8 mouse cellular contexts compared by ENCODE assay signal in genomic region chr15:101977043-101977726, GRCm38 (mm10). TPM values are rescaled to one million over a fixed set of nuclear protein-coding genes. Genes with fewer than 3 reads are reported as not detected.
A peak's percentile ranks its signal among the peaks of the same experiment; 100 is the strongest.
DNase-seq lines count a peak whose midpoint lies in the region; ATAC-seq and TF ChIP-seq lines count a peak whose summit lies in the region.

No protein-coding gene starts in this region.

- H3K27me3 ChIP-seq in heart, embryonic 11.5 days (ENCODE audit: control insufficient read depth, insufficient read depth, low read length): peaks cover 5% of the 10 kb centered on the region
- H3K27me3 ChIP-seq in kidney, embryonic 15.5 days: no peaks in the 10 kb centered on the region
- no peaks in the 10 kb centered on the region for H3K27me3 ChIP-seq in midbrain, postnatal 0 days (ENCODE audit: insufficient read depth, low read length)

- TF ChIP-seq CTCF in midbrain, postnatal 0 days (IDR thresholded peaks at IDR 0.05): peak; percentile 9

- H3K27ac ChIP-seq in heart, embryonic 11.5 days (ENCODE audit: low read depth, low read length): peak overlapping the region; percentile 67
- peak overlapping the region; percentile 95 for H3K27ac ChIP-seq in kidney, embryonic 15.5 days
- no peak overlapping the region for H3K27ac ChIP-seq in midbrain, postnatal 0 days (ENCODE audit: low read depth, low read length)

- peak overlapping the region; percentile 74 for H3K4me2 ChIP-seq in heart, embryonic 11.5 days
- H3K4me2 ChIP-seq in kidney, embryonic 15.5 days: peak overlapping the region; percentile 70
- peak overlapping the region; percentile 92 for H3K4me2 ChIP-seq in midbrain, postnatal 0 days (ENCODE audit: low read depth, low read length, poor library complexity, severe bottlenecking)

- DNase-seq in 3T3-L1 (ENCODE audit: low read depth, low spot score) (peak; percentile 92), liver (peak; percentile 94)
- peak; percentile 97 to 98 for DNase-seq in adrenal gland, postnatal 36 days
- DNase-seq in midbrain, postnatal 0 days (ENCODE audit: low spot score): peak; percentile 67
- peak; percentile 76 to 79 for DNase-seq in spleen, postnatal 14 days (ENCODE audit: low spot score in 2 of 2)

- H3K9me3 ChIP-seq in heart, embryonic 11.5 days (replicated peaks; ENCODE audit: control insufficient read depth, low read length): no peaks in the 10 kb centered on the region
- no peaks in the 10 kb centered on the region for H3K9me3 ChIP-seq in kidney, embryonic 15.5 days (replicated peaks)
- H3K9me3 ChIP-seq in midbrain, postnatal 0 days (ENCODE audit: low read length): no peaks in the 10 kb centered on the region

- ATAC-seq in erythroblast, adult 5-6 weeks (replicated peaks; ENCODE audit: low FRiP score, poor library complexity, severe bottlenecking): peak; percentile 69
- ATAC-seq in heart, embryonic 11.5 days (replicated peaks; ENCODE audit: insufficient number of reproducible peaks, low FRiP score, low TSS enrichment): peak; percentile 92
- ATAC-seq in kidney, embryonic 15.5 days (replicated peaks; ENCODE audit: low FRiP score): peak; percentile 92
- ATAC-seq in midbrain, postnatal 0 days (ENCODE audit: low FRiP score): peak; percentile 77

- no peaks in the 10 kb centered on the region for H3K36me3 ChIP-seq in heart, embryonic 11.5 days (ENCODE audit: control insufficient read depth, insufficient read depth, low read length)
- H3K36me3 ChIP-seq in kidney, embryonic 15.5 days: no peaks in the 10 kb centered on the region
- no peaks in the 10 kb centered on the region for H3K36me3 ChIP-seq in midbrain, postnatal 0 days (ENCODE audit: insufficient read depth, low read length)

- H3K4me3 ChIP-seq in heart, embryonic 11.5 days (ENCODE audit: low read depth, low read length): peak overlapping the region; percentile 34
- peak overlapping the region; percentile 37 for H3K4me3 ChIP-seq in kidney, embryonic 15.5 days (replicated peaks)
- H3K4me3 ChIP-seq in midbrain, postnatal 0 days (ENCODE audit: low read depth, low read length): peak overlapping the region; percentile 39

- WGBS in heart, embryonic 11.5 days (ENCODE audit: insufficient replicate concordance): 4% methylated on average over 39 of the region's 39 CpGs
- 2% methylated on average over 39 of the region's 39 CpGs for WGBS in kidney, embryonic 15.5 days
- WGBS in midbrain, postnatal 0 days: 4% methylated on average over 32 of the region's 39 CpGs

- H3K9ac ChIP-seq in heart, embryonic 11.5 days (ENCODE audit: low read depth, low read length): peak overlapping the region; percentile 80
- H3K9ac ChIP-seq in kidney, embryonic 15.5 days: peak overlapping the region; percentile 51
- H3K9ac ChIP-seq in midbrain, postnatal 0 days (replicated peaks; ENCODE audit: low read length, poor library complexity, severe bottlenecking): peak overlapping the region; percentile 46; the same call in 1 of the 2 replicates

- peaks cover 15% of the 10 kb centered on the region for H3K4me1 ChIP-seq in heart, embryonic 11.5 days (ENCODE audit: control insufficient read depth, insufficient read depth, low read length)
- peaks cover 44% of the 10 kb centered on the region for H3K4me1 ChIP-seq in kidney, embryonic 15.5 days
- peaks cover 9% of the 10 kb centered on the region; the same call in 1 of the 2 replicates for H3K4me1 ChIP-seq in midbrain, postnatal 0 days (ENCODE audit: insufficient read depth, low read length)

RNA-seq across cellular contexts. Expression of gene Krt78, which starts 23.1 kb away (rescaled TPM):
- not detected for total RNA-seq in adrenal gland, postnatal 36 days (2021)
- not detected in 2 replicates for total RNA-seq in erythroblast, adult 5-6 weeks (2015; ENCODE audit: low replicate concordance)
- not detected in 2 replicates for total RNA-seq in erythroblast, adult 5-6 weeks (2017; ENCODE audit: low replicate concordance)
- polyA plus RNA-seq in heart, embryonic 11.5 days (2014; fragmentation: Nextera tagmentation; extraction: Ambion mirVana): not detected in 2 replicates
- polyA plus RNA-seq in kidney, embryonic 15.5 days (2015; fragmentation: Nextera tagmentation; extraction: Ambion mirVana): 0.04 and 0.15 TPM in 2 replicates
- 0.49 TPM in 1 of 2 replicates, not detected in the other for total RNA-seq in midbrain, postnatal 0 days (2014; rRNA removed)
- not detected in 2 replicates for polyA plus RNA-seq in midbrain, postnatal 0 days (2015; fragmentation: Nextera tagmentation; extraction: Ambion mirVana)

RNA-seq across cellular contexts. Expression of gene Krt8, which starts 27.1 kb away (rescaled TPM):
- 1 to 10 TPM in 1 of 2 experiments, under 1 TPM in 1; 0.46 to 1.9 TPM for total RNA-seq in adrenal gland, postnatal 36 days (2021)
- not detected in 2 replicates for total RNA-seq in erythroblast, adult 5-6 weeks (2015; ENCODE audit: low replicate concordance)
- not detected in 2 replicates for total RNA-seq in erythroblast, adult 5-6 weeks (2017; ENCODE audit: low replicate concordance)
- polyA plus RNA-seq in heart, embryonic 11.5 days (2014; fragmentation: Nextera tagmentation; extraction: Ambion mirVana): 30.4 and 36.8 TPM in 2 replicates
- polyA plus RNA-seq in kidney, embryonic 15.5 days (2015; fragmentation: Nextera tagmentation; extraction: Ambion mirVana): 213 and 217 TPM in 2 replicates
- total RNA-seq in midbrain, postnatal 0 days (2014; rRNA removed): 0.61 and 1.6 TPM in 2 replicates
- polyA plus RNA-seq in midbrain, postnatal 0 days (2015; fragmentation: Nextera tagmentation; extraction: Ambion mirVana): 0.60 and 0.63 TPM in 2 replicates

RNA-seq across cellular contexts. Expression of gene Krt79, which starts 37.1 kb away (rescaled TPM):
- 1 to 10 TPM in 1 of 2 experiments, under 1 TPM in 1; 0.99 to 1.5 TPM for total RNA-seq in adrenal gland, postnatal 36 days (2021)
- total RNA-seq in erythroblast, adult 5-6 weeks (2015; ENCODE audit: low replicate concordance): not detected in 2 replicates
- not detected in 2 replicates for total RNA-seq in erythroblast, adult 5-6 weeks (2017; ENCODE audit: low replicate concordance)
- 1.2 and 1.7 TPM in 2 replicates for polyA plus RNA-seq in heart, embryonic 11.5 days (2014; fragmentation: Nextera tagmentation; extraction: Ambion mirVana)
- 0.45 and 0.53 TPM in 2 replicates for polyA plus RNA-seq in kidney, embryonic 15.5 days (2015; fragmentation: Nextera tagmentation; extraction: Ambion mirVana)
- total RNA-seq in midbrain, postnatal 0 days (2014; rRNA removed): 2.3 TPM in 1 of 2 replicates, not detected in the other
- 0.15 and 0.28 TPM in 2 replicates for polyA plus RNA-seq in midbrain, postnatal 0 days (2015; fragmentation: Nextera tagmentation; extraction: Ambion mirVana)

RNA-seq across cellular contexts. Expression of gene Krt18, which starts 50.8 kb away (rescaled TPM):
- 1 to 10 TPM in 1 of 2 experiments, under 1 TPM in 1; 0.76 to 3.3 TPM for total RNA-seq in adrenal gland, postnatal 36 days (2021)
- total RNA-seq in erythroblast, adult 5-6 weeks (2015; ENCODE audit: low replicate concordance): 2.3 TPM in 1 of 2 replicates, not detected in the other
- total RNA-seq in erythroblast, adult 5-6 weeks (2017; ENCODE audit: low replicate concordance): 2.8 TPM in 1 of 2 replicates, not detected in the other
- 39.3 and 41.9 TPM in 2 replicates for polyA plus RNA-seq in heart, embryonic 11.5 days (2014; fragmentation: Nextera tagmentation; extraction: Ambion mirVana)
- 176 and 180 TPM in 2 replicates for polyA plus RNA-seq in kidney, embryonic 15.5 days (2015; fragmentation: Nextera tagmentation; extraction: Ambion mirVana)
- 0.99 and 1.7 TPM in 2 replicates for total RNA-seq in midbrain, postnatal 0 days (2014; rRNA removed)
- 1.8 and 2.1 TPM in 2 replicates for polyA plus RNA-seq in midbrain, postnatal 0 days (2015; fragmentation: Nextera tagmentation; extraction: Ambion mirVana)

RNA-seq across cellular contexts. Expression of gene Krt4, which starts 52.6 kb away (rescaled TPM):
- not detected for total RNA-seq in adrenal gland, postnatal 36 days (2021)
- total RNA-seq in erythroblast, adult 5-6 weeks (2015; ENCODE audit: low replicate concordance): not detected in 2 replicates
- not detected in 2 replicates for total RNA-seq in erythroblast, adult 5-6 weeks (2017; ENCODE audit: low replicate concordance)
- 0.07 TPM in 1 of 2 replicates, not detected in the other for polyA plus RNA-seq in heart, embryonic 11.5 days (2014; fragmentation: Nextera tagmentation; extraction: Ambion mirVana)
- polyA plus RNA-seq in kidney, embryonic 15.5 days (2015; fragmentation: Nextera tagmentation; extraction: Ambion mirVana): 2.4 and 7.5 TPM in 2 replicates
- total RNA-seq in midbrain, postnatal 0 days (2014; rRNA removed): 0.38 TPM in 1 of 2 replicates, not detected in the other
- polyA plus RNA-seq in midbrain, postnatal 0 days (2015; fragmentation: Nextera tagmentation; extraction: Ambion mirVana): not detected in 2 replicates
